Mouse (Mus musculus) heart, embryonic 11.5 days (tissue): Measurements from ENCODE around the gene Scyl1. TPM values are rescaled to one million over a fixed set of nuclear protein-coding genes. Genes with fewer than 3 reads are reported as not detected.
A peak's percentile ranks its signal among the peaks of the same experiment; 100 is the strongest.

ENCODE experiments used
- ATAC-seq: fragments of 200-750 bp; cut with Nextera tagmentation; replicated peaks from 2 replicates; pipeline ENCODE4 v1.8.0; 2017; ENCODE audit warnings: moderate library complexity; ENCODE audit not compliant: insufficient number of reproducible peaks, low FRiP score, low TSS enrichment
- H3K27ac ChIP-seq: fragments of 300-500 bp; sonication (generic); 2 replicates; pipeline ENCODE4 v1.5.1; 2014; ENCODE audit warnings: mild to moderate bottlenecking, low read depth, low read length
- H3K27me3 ChIP-seq: fragments of 300-500 bp; sonication (generic); 2 replicates; pipeline ENCODE4 v1.6.1; 2014; ENCODE audit warnings: mild to moderate bottlenecking, low read length, mixed read lengths; ENCODE audit not compliant: control insufficient read depth, insufficient read depth
- H3K36me3 ChIP-seq: fragments of 300-500 bp; sonication (generic); 2 replicates; pipeline ENCODE4 v1.6.1; 2014; ENCODE audit warnings: mild to moderate bottlenecking, low read length, moderate library complexity, mixed read lengths; ENCODE audit not compliant: control insufficient read depth, insufficient read depth
- H3K4me1 ChIP-seq: fragments of 300-500 bp; sonication (generic); 2 replicates; pipeline ENCODE4 v1.6.1; 2014; ENCODE audit warnings: low read length; ENCODE audit not compliant: control insufficient read depth, insufficient read depth
- H3K4me2 ChIP-seq: fragments of 300-500 bp; sonication (generic); 2 replicates; pipeline ENCODE4 v1.6.1; 2014; ENCODE audit warnings: mild to moderate bottlenecking, moderate library complexity
- H3K4me3 ChIP-seq: fragments of 300-500 bp; sonication (generic); 2 replicates; pipeline ENCODE4 v1.5.1; 2014; ENCODE audit warnings: low read depth, low read length
- H3K9ac ChIP-seq: fragments of 300-500 bp; sonication (generic); 2 replicates; pipeline ENCODE4 v1.6.1; 2014; ENCODE audit warnings: mild to moderate bottlenecking, low read depth, low read length, moderate library complexity
- H3K9me3 ChIP-seq: fragments of 300-500 bp; sonication (generic); replicated peaks from 2 replicates; pipeline ENCODE4 v1.6.1; 2016; ENCODE audit warnings: low read length; ENCODE audit not compliant: control insufficient read depth
- WGBS: fragments of 180-500 bp; shearing (Covaris S2); extraction: QIAGEN DNeasy Blood & Tissue Kit; methylation state at CpG from one replicate; pipeline ENCODE4 v1.1.7; 2014; ENCODE audit not compliant: insufficient replicate concordance; 5-methylcytosine and 5-hydroxymethylcytosine counted together
- polyA plus RNA-seq: library from polyadenylated mRNA; unstranded; fragments of >200 nt; fragmentation: Nextera tagmentation; extraction: Ambion mirVana; gene quantifications from 2 replicates; pipeline ENCODE4 v1.2.1, GENCODE M21; 2014

The Scyl1 gene
- polyA plus RNA-seq, 1 experiment from 2014 or later, result 59.4 TPM

DNA sequence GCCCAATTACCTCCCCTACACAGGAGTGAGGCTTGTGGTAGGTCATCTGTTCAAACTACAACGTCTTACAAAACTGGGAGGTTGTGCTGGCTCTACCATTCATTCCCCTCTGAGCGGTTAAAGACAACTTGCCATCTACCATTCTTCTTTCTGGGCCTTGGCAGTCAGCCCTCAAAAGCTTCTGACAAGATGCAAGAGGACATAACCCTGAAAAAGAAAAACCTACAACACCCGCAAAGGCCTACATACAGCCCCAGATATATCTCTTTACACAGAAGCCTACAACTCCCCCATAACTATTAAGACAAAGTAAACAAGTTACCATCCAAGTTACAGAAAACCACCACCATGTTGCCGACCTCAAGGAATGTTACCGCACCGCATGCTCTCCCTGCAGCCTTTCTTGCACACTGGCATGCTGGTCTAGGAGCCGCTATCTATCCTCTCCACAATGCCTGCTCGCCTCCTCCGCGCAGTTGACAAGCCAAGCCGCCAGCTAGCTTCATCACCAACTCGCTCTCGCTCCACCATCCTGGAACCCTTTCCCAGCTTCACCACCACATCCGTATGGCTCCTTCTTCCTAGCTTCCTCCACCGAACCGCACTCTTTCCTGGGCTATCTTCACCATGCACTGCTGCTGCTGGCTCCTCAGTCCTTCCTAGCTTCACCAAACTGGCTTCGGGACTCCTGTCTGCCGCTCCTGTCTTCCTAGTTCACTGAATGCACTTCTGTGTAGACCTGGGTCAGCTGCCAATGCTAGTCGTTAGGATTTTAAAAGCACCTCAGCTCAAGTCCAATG lies 29.6 kb upstream of the Scyl1 start:
- H3K4me2 ChIP-seq, result peak overlapping the region; percentile 93
- H3K9ac ChIP-seq, result peak overlapping the region; percentile 100
- H3K36me3 ChIP-seq, result peaks cover 29% of the 10 kb centered on the region
- no peaks in the 10 kb centered on the region for H3K9me3 ChIP-seq
- H3K4me3 ChIP-seq, result peak overlapping the region; percentile 94
- H3K4me1 ChIP-seq, result peaks cover 41% of the 10 kb centered on the region
- ATAC-seq, result no peak
- H3K27ac ChIP-seq, result peak overlapping the region; percentile 100
- WGBS, result under 1% methylated on average over 19 of the region's 19 CpGs
- no peaks in the 10 kb centered on the region for H3K27me3 ChIP-seq

DNA sequence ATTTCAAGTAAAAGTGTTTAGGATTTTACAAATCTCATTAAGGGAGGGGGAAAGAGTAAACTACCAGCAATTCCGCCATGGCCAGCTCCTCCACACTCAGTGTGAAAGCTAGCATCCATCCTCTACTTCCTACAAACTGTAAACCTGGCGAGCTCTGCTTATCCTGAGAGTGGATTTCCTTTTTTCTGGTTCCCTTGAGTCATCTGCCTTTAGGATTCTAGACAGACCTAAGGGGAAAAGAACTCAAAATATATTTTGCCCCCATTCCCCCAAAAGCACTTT lies 29.1 kb upstream of the Scyl1 start:
- H3K36me3 ChIP-seq, result peaks cover 32% of the 10 kb centered on the region
- H3K4me1 ChIP-seq, result peaks cover 39% of the 10 kb centered on the region
- peak overlapping the region; percentile 100 for H3K9ac ChIP-seq
- 1% methylated on average over 2 of the region's 2 CpGs for WGBS
- H3K27me3 ChIP-seq, result no peaks in the 10 kb centered on the region
- H3K4me2 ChIP-seq, result peak overlapping the region; percentile 93
- peak overlapping the region; percentile 94 for H3K4me3 ChIP-seq
- H3K27ac ChIP-seq, result peak overlapping the region; percentile 100
- ATAC-seq, result no peak
- H3K9me3 ChIP-seq, result no peaks in the 10 kb centered on the region

DNA sequence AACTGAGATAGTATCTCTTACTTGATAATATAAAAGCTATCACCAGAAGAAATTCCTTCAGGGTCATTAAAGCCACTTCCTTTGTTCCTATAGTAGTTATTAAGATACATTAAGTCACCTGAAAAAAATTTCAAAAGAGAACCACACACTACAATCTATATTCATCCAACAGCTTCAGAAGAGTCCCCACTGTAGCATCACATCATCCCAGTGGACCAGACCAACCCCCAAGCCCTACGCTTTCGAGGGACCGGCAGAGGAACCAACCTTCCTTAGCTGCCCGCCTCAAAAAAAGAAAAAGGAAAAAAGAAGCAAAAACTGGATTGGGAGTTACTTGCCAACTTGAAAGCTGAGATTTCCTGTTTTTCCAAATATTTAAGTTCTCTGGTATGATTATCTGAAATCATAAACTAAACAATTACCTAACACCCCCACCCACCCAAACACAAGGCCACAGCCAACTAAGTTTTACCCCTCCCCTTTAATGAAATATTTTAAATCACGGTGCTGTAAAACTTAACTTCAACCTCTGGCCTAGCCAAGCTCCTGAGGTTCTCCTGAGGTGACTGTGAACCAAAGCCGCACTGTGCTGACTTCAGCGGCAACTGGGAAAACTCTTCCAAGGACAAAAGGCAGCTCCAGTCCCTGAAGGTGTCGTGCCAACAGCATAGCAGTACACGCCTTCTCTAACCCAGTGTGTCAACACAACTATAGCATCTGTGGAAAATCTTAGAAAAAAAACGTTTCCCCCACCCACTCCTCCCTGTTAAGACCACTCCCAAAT lies 28.5 kb upstream of the Scyl1 start:
- H3K4me3 ChIP-seq, result peak overlapping the region; percentile 94
- peaks cover 32% of the 10 kb centered on the region for H3K36me3 ChIP-seq
- WGBS, result 2% methylated on average over 10 of the region's 10 CpGs
- peaks cover 36% of the 10 kb centered on the region for H3K4me1 ChIP-seq
- no peaks in the 10 kb centered on the region for H3K9me3 ChIP-seq
- peak overlapping the region; percentile 100 for H3K9ac ChIP-seq
- peak overlapping the region; percentile 93 for H3K4me2 ChIP-seq
- H3K27ac ChIP-seq, result peak overlapping the region; percentile 100
- no peaks in the 10 kb centered on the region for H3K27me3 ChIP-seq
- no peak for ATAC-seq

DNA sequence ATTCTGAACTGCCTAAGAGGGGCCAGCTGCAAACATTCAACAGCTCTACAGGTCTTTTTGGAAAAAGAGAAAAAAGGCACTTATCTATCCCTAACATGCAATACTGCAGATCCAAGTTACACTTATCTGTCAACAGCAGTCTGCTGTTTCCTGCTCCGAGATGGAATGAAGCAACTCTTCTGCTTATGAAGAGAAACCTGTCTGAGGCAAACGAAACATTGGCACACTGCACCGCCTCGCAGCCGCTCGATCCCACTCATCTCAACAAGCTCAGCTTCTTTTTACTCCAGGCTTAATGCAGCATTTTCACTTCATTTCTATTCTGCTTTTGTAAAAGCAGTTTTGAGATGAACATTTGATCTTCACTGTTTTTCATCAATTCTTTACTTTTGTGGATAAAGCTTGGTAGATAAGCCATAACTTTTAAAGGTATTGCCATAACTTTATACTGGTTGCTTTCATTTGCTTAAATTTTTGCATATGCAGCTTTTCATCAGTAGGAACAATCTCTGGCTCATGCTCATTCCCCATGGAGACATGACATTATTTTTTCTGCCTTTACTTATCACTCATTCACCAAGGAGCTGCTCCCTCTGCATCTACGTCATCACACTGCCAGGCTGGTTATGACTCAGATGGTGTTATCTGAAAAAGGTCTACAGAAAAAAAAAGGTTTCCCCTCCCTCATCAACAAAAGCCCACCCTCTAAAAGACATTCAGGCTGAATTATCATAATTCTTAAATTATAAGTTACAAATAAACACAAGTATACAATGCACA lies 27.7 kb upstream of the Scyl1 start:
- H3K4me1 ChIP-seq, result peaks cover 30% of the 10 kb centered on the region
- peak overlapping the region; percentile 97 for H3K4me2 ChIP-seq
- no peaks in the 10 kb centered on the region for H3K27me3 ChIP-seq
- peaks cover 32% of the 10 kb centered on the region for H3K36me3 ChIP-seq
- WGBS, result under 1% methylated on average over 7 of the region's 7 CpGs
- ATAC-seq, result no peak
- H3K27ac ChIP-seq, result peak overlapping the region; percentile 71
- H3K9ac ChIP-seq, result peak overlapping the region; percentile 84
- H3K9me3 ChIP-seq, result no peaks in the 10 kb centered on the region
- peak overlapping the region; percentile 94 for H3K4me3 ChIP-seq

DNA sequence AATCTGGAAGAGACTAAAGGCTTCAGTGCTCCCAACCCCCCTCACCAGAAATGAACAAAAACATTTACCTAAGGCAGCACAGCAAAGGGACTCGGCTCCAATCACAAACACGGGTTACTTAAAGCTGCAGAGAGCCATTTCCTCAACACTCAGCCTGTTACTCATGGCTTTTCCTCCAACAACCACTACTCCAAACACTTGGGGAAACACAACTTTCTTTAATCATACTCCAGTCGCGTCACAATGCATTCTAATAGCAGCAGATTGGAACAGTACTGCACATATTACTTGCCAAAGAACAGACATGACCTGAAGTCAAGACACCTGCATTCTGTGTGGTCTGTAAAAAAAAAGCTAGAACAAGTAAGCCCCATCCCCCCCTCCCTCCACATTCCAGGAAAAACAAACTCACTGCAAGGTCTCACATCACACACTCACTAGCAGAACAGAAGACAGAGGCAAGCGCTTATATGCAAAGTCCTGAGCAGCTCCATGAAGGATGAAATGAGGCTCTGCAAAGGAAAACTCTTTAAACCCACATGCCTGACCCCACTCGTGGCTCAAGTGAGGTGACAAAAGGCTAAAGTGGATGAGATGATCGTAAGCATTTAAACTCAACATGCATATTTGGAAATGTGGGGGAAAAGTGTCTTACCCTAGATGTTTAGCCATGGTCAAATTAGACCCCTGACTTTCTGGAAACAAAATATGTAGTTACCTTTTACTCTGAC lies 26.3 kb upstream of the Scyl1 start:
- peak overlapping the region; percentile 88 for H3K9ac ChIP-seq
- peaks cover 32% of the 10 kb centered on the region for H3K36me3 ChIP-seq
- ATAC-seq, result no peak
- H3K9me3 ChIP-seq, result no peaks in the 10 kb centered on the region
- 25% methylated on average over 7 of the region's 7 CpGs for WGBS
- peak overlapping the region; percentile 94 for H3K4me3 ChIP-seq
- peak overlapping the region; percentile 68 for H3K27ac ChIP-seq
- H3K4me2 ChIP-seq, result peak overlapping the region; percentile 97
- peaks cover 23% of the 10 kb centered on the region for H3K4me1 ChIP-seq
- no peaks in the 10 kb centered on the region for H3K27me3 ChIP-seq

DNA sequence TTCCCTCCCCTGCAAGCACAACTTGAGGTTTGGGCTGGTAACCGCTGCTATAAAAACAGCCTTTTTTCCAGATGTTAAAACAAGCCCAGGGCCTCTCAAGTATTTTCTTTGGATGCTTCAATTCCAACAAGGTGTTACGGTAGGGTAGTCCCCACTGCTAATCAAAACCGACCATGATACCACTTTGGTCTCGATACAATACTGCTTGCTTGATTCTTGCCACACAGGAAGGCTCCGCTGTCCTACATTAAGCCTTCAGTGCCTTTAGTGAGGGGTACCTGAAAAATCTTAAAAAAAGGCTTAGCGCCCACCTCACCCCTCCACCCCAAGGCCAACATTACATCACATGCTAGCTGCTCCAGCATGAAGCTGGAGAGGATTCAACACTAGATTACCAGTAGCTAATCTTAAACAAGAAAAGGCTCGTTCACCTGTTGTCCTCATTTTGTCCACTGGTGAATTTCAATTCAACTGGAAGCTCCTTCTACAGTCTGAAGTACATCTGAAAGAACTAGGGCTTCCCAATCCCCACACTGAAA lies 25.4 kb upstream of the Scyl1 start:
- H3K36me3 ChIP-seq, result peaks cover 32% of the 10 kb centered on the region
- H3K4me2 ChIP-seq, result peak overlapping the region; percentile 97
- H3K9me3 ChIP-seq, result no peaks in the 10 kb centered on the region
- H3K27me3 ChIP-seq, result no peaks in the 10 kb centered on the region
- H3K27ac ChIP-seq, result peak overlapping the region; percentile 68; the same call in 1 of the 2 replicates
- WGBS, result 72% methylated on average over 7 of the region's 7 CpGs
- peak overlapping the region; percentile 88 for H3K9ac ChIP-seq
- ATAC-seq, result no peak
- H3K4me3 ChIP-seq, result peak overlapping the region; percentile 94
- peaks cover 23% of the 10 kb centered on the region for H3K4me1 ChIP-seq

DNA sequence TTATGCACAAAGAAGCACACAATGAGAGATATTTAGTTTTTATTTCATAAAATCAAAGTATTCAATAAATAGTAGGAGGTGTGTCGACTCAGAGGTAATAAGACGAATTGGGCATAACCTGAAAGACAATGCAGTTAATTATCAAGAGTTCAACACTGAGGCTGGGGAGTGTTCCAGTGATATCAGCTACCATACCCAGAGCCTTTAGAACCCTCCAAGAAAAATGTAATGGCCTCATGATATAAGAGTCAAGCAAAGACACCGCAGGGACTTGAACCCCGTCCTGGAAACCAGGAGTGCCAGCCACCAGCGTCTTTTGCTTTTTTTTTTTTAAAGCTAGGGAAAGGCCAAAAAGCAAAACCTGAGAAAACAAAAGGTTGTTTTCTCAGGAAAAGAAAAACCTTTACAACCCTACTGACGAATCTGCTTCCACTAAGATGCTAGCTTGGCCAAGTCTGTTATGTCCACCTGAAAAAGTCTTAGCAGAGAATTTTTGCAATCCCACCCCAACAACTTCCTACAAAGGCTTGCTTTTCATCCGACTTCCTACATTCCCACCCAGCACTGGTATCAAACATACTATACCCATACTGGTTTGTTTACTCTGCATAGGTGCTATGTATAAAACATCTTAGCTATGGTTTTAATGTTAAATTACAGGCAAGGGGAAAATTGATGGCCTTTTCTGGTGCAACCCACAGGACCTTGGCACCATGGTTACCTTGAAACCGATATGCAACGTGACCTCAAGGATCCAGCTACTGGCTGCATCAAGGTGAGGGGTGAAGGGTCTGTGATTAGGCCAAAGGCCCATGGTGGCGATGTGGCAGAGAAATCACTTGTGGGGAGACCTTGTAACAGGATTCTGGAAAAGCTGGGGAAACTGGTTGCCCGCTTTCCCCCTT lies 24.7 kb upstream of the Scyl1 start:
- peaks cover 32% of the 10 kb centered on the region for H3K36me3 ChIP-seq
- H3K4me1 ChIP-seq, result peaks cover 23% of the 10 kb centered on the region
- WGBS, result 68% methylated on average over 11 of the region's 11 CpGs
- H3K4me2 ChIP-seq, result peak overlapping the region; percentile 97
- peak overlapping the region; percentile 94 for H3K4me3 ChIP-seq
- no peak for ATAC-seq
- H3K27me3 ChIP-seq, result no peaks in the 10 kb centered on the region
- H3K9ac ChIP-seq, result peak overlapping the region; percentile 88
- H3K27ac ChIP-seq, result peak overlapping the region; percentile 66
- no peaks in the 10 kb centered on the region for H3K9me3 ChIP-seq
